Mouse (Mus musculus): ENCODE measurements at regions not wholly inside any gene's neighbourhood (a gene's known extent, or its start where the extent isn't known, plus 50 kb on each side); places are given as distances from the start of the nearest gene placed in this dataset.

- 60% methylated on average over 7 of the region's 7 CpGs for WGBS (ENCODE audit: insufficient replicate concordance)
- no peak for ATAC-seq (ENCODE audit: insufficient read depth)
- Histone ChIP-seq H3K27ac (no peak overlapping the region), H3K4me3 (ENCODE audit: insufficient read depth in 1 of 2, low read depth in 2 of 2, low read length in 2 of 2) (no peak overlapping the region), H3K4me2 (ENCODE audit: low read depth) (no peak overlapping the region), H3K4me1 (replicated peaks; ENCODE audit: control insufficient read depth in 2 of 2, insufficient read depth in 2 of 2, low read length in 1 of 2) (no peaks in the 10 kb centered on the region), H3K36me3 (replicated peaks; ENCODE audit: control insufficient read depth, insufficient read depth, low read depth) (no peaks in the 10 kb centered on the region), H3K27me3 (ENCODE audit: control insufficient read depth, insufficient read depth, low read length) (no peaks in the 10 kb centered on the region), H3K9me3 (ENCODE audit: control insufficient read depth, low read length) (no peaks in the 10 kb centered on the region), H3K9ac (replicated peaks) (no peak overlapping the region)
- DNase-seq (ENCODE audit: low read depth in 3 of 3, low spot score in 3 of 3): no peak
- no peak for TF ChIP-seq EP300 (IDR thresholded peaks at IDR 0.05; ENCODE audit: low read depth)
- TF ChIP-seq CTCF (IDR thresholded peaks at IDR 0.05; ENCODE audit: low read depth): no peak
Measured at GRCm38 (mm10) chr14:120601510-120601909, 123.3 kb downstream of the Rap2a start.

GRCm38 (mm10) chr14:120603849-120604492 lies 125.7 kb downstream of the Rap2a start:
- no peaks in the 10 kb centered on the region for H3K4me1 ChIP-seq (replicated peaks; ENCODE audit: control insufficient read depth in 2 of 2, insufficient read depth in 2 of 2, low read length in 1 of 2)
- TF ChIP-seq CTCF (IDR thresholded peaks at IDR 0.05; ENCODE audit: low read depth): no peak
- TF ChIP-seq EP300 (IDR thresholded peaks at IDR 0.05; ENCODE audit: low read depth): no peak
- no peak overlapping the region for H3K27ac ChIP-seq
- H3K36me3 ChIP-seq (replicated peaks; ENCODE audit: control insufficient read depth, insufficient read depth, low read depth): no peaks in the 10 kb centered on the region
- no peaks in the 10 kb centered on the region for H3K27me3 ChIP-seq (ENCODE audit: control insufficient read depth, insufficient read depth, low read length)
- DNase-seq (ENCODE audit: low read depth in 3 of 3, low spot score in 3 of 3): no peak
- 56% methylated on average over 6 of the region's 6 CpGs for WGBS (ENCODE audit: insufficient replicate concordance)
- no peak for ATAC-seq (ENCODE audit: insufficient read depth)
- no peak overlapping the region for H3K4me2 ChIP-seq (ENCODE audit: low read depth)
- no peak overlapping the region for H3K9ac ChIP-seq (replicated peaks)
- no peak overlapping the region for H3K4me3 ChIP-seq (ENCODE audit: insufficient read depth in 1 of 2, low read depth in 2 of 2, low read length in 2 of 2)
- no peaks in the 10 kb centered on the region for H3K9me3 ChIP-seq (ENCODE audit: control insufficient read depth, low read length)

DNA sequence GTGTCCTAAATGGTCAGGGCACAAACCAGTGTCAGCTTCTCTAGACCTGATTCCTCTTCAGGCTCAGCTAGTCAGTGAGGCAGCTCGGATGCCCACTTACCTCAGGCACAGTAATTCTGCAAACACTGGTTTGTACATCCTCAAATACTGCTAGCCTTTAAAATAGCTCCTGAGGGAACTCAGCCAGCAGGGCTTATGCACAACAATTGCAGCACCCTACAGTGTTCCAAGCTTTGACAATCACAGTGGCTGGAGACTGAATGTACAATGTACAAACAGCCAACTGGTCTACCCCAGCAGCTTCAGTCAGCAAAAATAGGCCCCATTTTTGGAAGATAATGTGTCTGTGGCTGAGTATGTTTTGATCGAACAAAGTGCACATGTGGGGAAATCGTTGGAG lies 129.6 kb downstream of the Rap2a start:
- no peak for ATAC-seq (ENCODE audit: insufficient read depth)
- no peak overlapping the region for H3K27ac ChIP-seq
- H3K4me1 ChIP-seq (replicated peaks; ENCODE audit: control insufficient read depth in 2 of 2, insufficient read depth in 2 of 2, low read length in 1 of 2): no peaks in the 10 kb centered on the region
- no peak for DNase-seq (ENCODE audit: low read depth in 3 of 3, low spot score in 3 of 3)
- WGBS (ENCODE audit: insufficient replicate concordance): 58% methylated on average over 3 of the region's 3 CpGs
- H3K36me3 ChIP-seq (replicated peaks; ENCODE audit: control insufficient read depth, insufficient read depth, low read depth): no peaks in the 10 kb centered on the region
- H3K4me2 ChIP-seq (ENCODE audit: low read depth): no peak overlapping the region
- no peaks in the 10 kb centered on the region for H3K27me3 ChIP-seq (ENCODE audit: control insufficient read depth, insufficient read depth, low read length)
- TF ChIP-seq CTCF (IDR thresholded peaks at IDR 0.05; ENCODE audit: low read depth) (no peak), EP300 (IDR thresholded peaks at IDR 0.05; ENCODE audit: low read depth) (no peak)
- no peak overlapping the region for H3K4me3 ChIP-seq (ENCODE audit: insufficient read depth in 1 of 2, low read depth in 2 of 2, low read length in 2 of 2)
- no peaks in the 10 kb centered on the region for H3K9me3 ChIP-seq (ENCODE audit: control insufficient read depth, low read length)
- no peak overlapping the region for H3K9ac ChIP-seq (replicated peaks)

GRCm38 (mm10) chr14:120611311-120611710 lies 133.1 kb downstream of the Rap2a start:
- TF ChIP-seq EP300 (IDR thresholded peaks at IDR 0.05; ENCODE audit: low read depth) (no peak), CTCF (IDR thresholded peaks at IDR 0.05; ENCODE audit: low read depth) (no peak)
- Histone ChIP-seq H3K9ac (replicated peaks) (no peak overlapping the region), H3K27ac (no peak overlapping the region), H3K4me1 (replicated peaks; ENCODE audit: control insufficient read depth in 2 of 2, insufficient read depth in 2 of 2, low read length in 1 of 2) (no peaks in the 10 kb centered on the region), H3K36me3 (replicated peaks; ENCODE audit: control insufficient read depth, insufficient read depth, low read depth) (no peaks in the 10 kb centered on the region), H3K9me3 (ENCODE audit: control insufficient read depth, low read length) (no peaks in the 10 kb centered on the region), H3K27me3 (ENCODE audit: control insufficient read depth, insufficient read depth, low read length) (no peaks in the 10 kb centered on the region), H3K4me3 (ENCODE audit: insufficient read depth in 1 of 2, low read depth in 2 of 2, low read length in 2 of 2) (no peak overlapping the region), H3K4me2 (ENCODE audit: low read depth) (no peak overlapping the region)
- WGBS (ENCODE audit: insufficient replicate concordance): 38% methylated on average over 1 of the region's 1 CpGs
- ATAC-seq (ENCODE audit: insufficient read depth) (no peak), DNase-seq (ENCODE audit: low read depth in 3 of 3, low spot score in 3 of 3) (no peak)

DNA sequence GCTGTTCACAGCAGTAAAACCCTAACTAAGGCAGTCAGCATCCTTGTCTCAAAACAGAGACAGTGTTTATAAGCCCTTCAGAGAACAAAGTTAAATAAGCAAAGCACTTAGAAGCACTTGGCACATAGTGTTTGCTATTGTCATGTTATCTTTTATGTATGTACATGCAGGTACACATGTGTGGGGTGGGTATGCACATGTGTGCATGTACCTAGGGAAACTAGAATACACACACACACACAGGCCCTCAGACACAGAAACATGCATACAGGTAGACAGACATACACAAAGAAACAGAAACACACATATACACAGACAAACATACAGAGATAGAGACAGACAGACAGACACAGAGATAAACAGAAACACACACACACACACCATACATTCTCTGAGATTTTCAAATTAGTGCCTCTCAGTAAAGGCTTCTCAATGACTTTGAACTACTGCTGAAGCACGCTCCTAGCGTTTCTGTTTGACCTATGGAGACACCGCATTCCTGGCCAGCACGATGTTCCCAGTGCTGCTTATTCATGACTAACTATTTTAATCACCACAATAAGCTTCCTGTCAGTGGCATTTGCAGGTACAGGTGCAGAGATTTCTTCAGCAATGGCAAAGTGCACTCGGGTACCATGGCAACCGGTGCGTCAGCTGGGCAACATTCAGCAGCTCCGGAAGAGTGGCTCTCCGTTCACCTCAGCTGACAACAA lies 148.1 kb downstream of the Rap2a start:
- Histone ChIP-seq H3K9ac (replicated peaks) (no peak overlapping the region), H3K27ac (no peak overlapping the region), H3K4me2 (ENCODE audit: low read depth) (no peak overlapping the region), H3K27me3 (ENCODE audit: control insufficient read depth, insufficient read depth, low read length) (no peaks in the 10 kb centered on the region), H3K4me3 (ENCODE audit: insufficient read depth in 1 of 2, low read depth in 2 of 2, low read length in 2 of 2) (no peak overlapping the region), H3K9me3 (ENCODE audit: control insufficient read depth, low read length) (no peaks in the 10 kb centered on the region), H3K36me3 (replicated peaks; ENCODE audit: control insufficient read depth, insufficient read depth, low read depth) (no peaks in the 10 kb centered on the region), H3K4me1 (replicated peaks; ENCODE audit: control insufficient read depth in 2 of 2, insufficient read depth in 2 of 2, low read length in 1 of 2) (no peaks in the 10 kb centered on the region)
- WGBS (ENCODE audit: insufficient replicate concordance): 78% methylated on average over 9 of the region's 9 CpGs
- ATAC-seq (ENCODE audit: insufficient read depth) (no peak), DNase-seq (ENCODE audit: low read depth in 3 of 3, low spot score in 3 of 3) (no peak)
- TF ChIP-seq EP300 (IDR thresholded peaks at IDR 0.05; ENCODE audit: low read depth): no peak
- no peak for TF ChIP-seq CTCF (IDR thresholded peaks at IDR 0.05; ENCODE audit: low read depth)

Measured in liver, embryonic 14.5 days (tissue).